Mouse (Mus musculus): ENCODE data around the gene Ptpa. TPM values are rescaled to one million over a fixed set of nuclear protein-coding genes. Genes with fewer than 3 reads are reported as not detected.

Ptpa gene
- total RNA-seq, 2 experiments from 2014 or later, result 139 TPM

GRCm38 (mm10) chr2:30439631-30440030 lies 23.8 kb downstream of the Ptpa start:
- DNase-seq, result no peak

- no peak for DNase-seq
Measured at GRCm38 (mm10) chr2:30440211-30440700, 24.4 kb downstream of the Ptpa start.

GRCm38 (mm10) chr2:30440701-30441517 lies 25.1 kb downstream of the Ptpa start:
- peak; percentile 78 for DNase-seq

GRCm38 (mm10) chr2:30441518-30442497 lies 26.0 kb downstream of the Ptpa start:
- peak; percentile 89 for DNase-seq

- no peak for DNase-seq
Measured at GRCm38 (mm10) chr2:30442498-30442890, 26.7 kb downstream of the Ptpa start.

GRCm38 (mm10) chr2:30443281-30443680 lies 27.4 kb downstream of the Ptpa start:
- DNase-seq, result no peak

GRCm38 (mm10) chr2:30444006-30444405 lies 28.2 kb downstream of the Ptpa start:
- no peak for DNase-seq

- no peak for DNase-seq
Measured at GRCm38 (mm10) chr2:30444450-30444849, 28.6 kb downstream of the Ptpa start.

GRCm38 (mm10) chr2:30445312-30445711 lies 29.5 kb downstream of the Ptpa start:
- DNase-seq, result peak; percentile 58

GRCm38 (mm10) chr2:30446891-30447826 lies 31.3 kb downstream of the Ptpa start:
- no peak for DNase-seq

- no peak for DNase-seq
Measured at GRCm38 (mm10) chr2:30448371-30448770, 32.5 kb downstream of the Ptpa start.

- DNase-seq, result no peak
Measured at GRCm38 (mm10) chr2:30450530-30450929, 34.7 kb downstream of the Ptpa start.

- no peak for DNase-seq
Measured at GRCm38 (mm10) chr2:30451525-30451924, 35.7 kb downstream of the Ptpa start.

GRCm38 (mm10) chr2:30453570-30453969 lies 37.7 kb downstream of the Ptpa start:
- DNase-seq, result no peak

- DNase-seq, result no peak
Measured at GRCm38 (mm10) chr2:30454587-30454986, 38.7 kb downstream of the Ptpa start.

GRCm38 (mm10) chr2:30456104-30456980 lies 40.5 kb downstream of the Ptpa start:
- DNase-seq, result no peak

- DNase-seq, result no peak
Measured at GRCm38 (mm10) chr2:30458349-30458748, 42.5 kb downstream of the Ptpa start.

GRCm38 (mm10) chr2:30459241-30459640 lies 43.4 kb downstream of the Ptpa start:
- no peak for DNase-seq

GRCm38 (mm10) chr2:30463341-30463761 lies 47.5 kb downstream of the Ptpa start:
- DNase-seq, result no peak

GRCm38 (mm10) chr2:30463904-30464330 lies 48.1 kb downstream of the Ptpa start:
- DNase-seq, result peak; percentile 79

GRCm38 (mm10) chr2:30464411-30464810 lies 48.6 kb downstream of the Ptpa start:
- no peak for DNase-seq

Measured in heart, postnatal 4 days (tissue).